Mouse (Mus musculus) kidney, embryonic 16.5 days (tissue): ENCODE measurements at regions not wholly inside any gene's neighbourhood (a gene's known extent, or its start where the extent isn't known, plus 50 kb on each side); places are given as distances from the start of the nearest gene placed in this dataset.

Experiments
- ATAC-seq: fragments of 200-750 bp; cut with Nextera tagmentation; 2 replicates; pipeline ENCODE4 v1.8.0; 2017; ENCODE audit warnings: moderate TSS enrichment; ENCODE audit not compliant: low FRiP score, low TSS enrichment
- H3K27ac ChIP-seq: fragments of 300-500 bp; sonication (generic); 2 replicates; pipeline ENCODE4 v1.5.1; 2014; ENCODE audit warnings: low read length
- H3K27me3 ChIP-seq: fragments of 300-500 bp; sonication (generic); 2 replicates; pipeline ENCODE4 v1.6.1; 2014; ENCODE audit warnings: low read length, control low read depth, mixed read lengths; ENCODE audit not compliant: insufficient read depth
- H3K36me3 ChIP-seq: fragments of 300-500 bp; sonication (generic); 2 replicates; pipeline ENCODE4 v1.6.1; 2014; ENCODE audit warnings: low read length, control low read depth, mixed read lengths; ENCODE audit not compliant: insufficient read depth
- H3K4me1 ChIP-seq: fragments of 300-500 bp; sonication (generic); 2 replicates; pipeline ENCODE4 v1.6.1; 2014; ENCODE audit warnings: low read length, control low read depth, mixed read lengths; ENCODE audit not compliant: insufficient read depth
- H3K4me2 ChIP-seq: fragments of 300-500 bp; sonication (generic); replicated peaks from 2 replicates; pipeline ENCODE4 v1.6.1; 2014; ENCODE audit warnings: low read depth, low read length
- H3K4me3 ChIP-seq: fragments of 300-500 bp; sonication (generic); 2 replicates; pipeline ENCODE4 v1.5.1; 2014; ENCODE audit warnings: mild to moderate bottlenecking, low read length
- H3K9ac ChIP-seq: fragments of 300-500 bp; sonication (generic); replicated peaks from 2 replicates; pipeline ENCODE4 v1.6.1; 2014; ENCODE audit warnings: low read length
- H3K9me3 ChIP-seq: fragments of 300-500 bp; sonication (generic); 2 replicates; pipeline ENCODE4 v1.6.1; 2016; ENCODE audit warnings: low read length, control low read depth
- WGBS: fragments of 180-500 bp; shearing (Covaris S2); extraction: QIAGEN DNeasy Blood & Tissue Kit; methylation state at CpG from one replicate; pipeline ENCODE4 v1.1.7; 2014; 5-methylcytosine and 5-hydroxymethylcytosine counted together

GRCm38 (mm10) chr9:52415706-52416105 lies 247.3 kb upstream of the Zc3h12c start:
- no peaks in the 10 kb centered on the region for H3K36me3 ChIP-seq
- H3K9ac ChIP-seq = no peak overlapping the region
- no peak overlapping the region for H3K27ac ChIP-seq
- WGBS = 61% methylated on average over 6 of the region's 6 CpGs
- no peak overlapping the region for H3K4me2 ChIP-seq
- H3K9me3 ChIP-seq = no peaks in the 10 kb centered on the region
- no peaks in the 10 kb centered on the region for H3K27me3 ChIP-seq
- H3K4me3 ChIP-seq = no peak overlapping the region
- ATAC-seq = no peak
- H3K4me1 ChIP-seq = 0 out of 2 replicates have a peak, but pooled peaks cover 2% of the 10 kb centered on the region

DNA sequence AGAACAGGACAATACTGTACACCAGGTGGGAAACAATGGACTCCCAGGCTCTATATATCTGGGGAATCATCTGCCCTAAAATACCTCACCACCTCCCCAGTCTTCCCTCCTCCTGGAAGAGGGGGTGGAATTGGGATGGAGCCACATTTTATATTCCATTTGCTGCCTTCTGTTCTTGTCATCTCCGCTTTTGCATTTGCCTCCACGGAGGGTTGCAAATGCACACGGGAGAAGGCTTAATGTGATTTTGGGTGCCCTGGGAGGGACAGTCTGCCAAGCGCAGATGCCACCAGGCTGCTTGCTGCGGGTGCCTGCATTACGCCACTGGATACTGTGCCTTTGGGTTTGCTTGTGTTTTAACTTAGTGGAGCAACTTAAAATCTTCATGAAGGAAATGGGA lies 239.5 kb upstream of the Zc3h12c start:
- 92% methylated on average over 6 of the region's 6 CpGs for WGBS
- ATAC-seq = no peak

DNA sequence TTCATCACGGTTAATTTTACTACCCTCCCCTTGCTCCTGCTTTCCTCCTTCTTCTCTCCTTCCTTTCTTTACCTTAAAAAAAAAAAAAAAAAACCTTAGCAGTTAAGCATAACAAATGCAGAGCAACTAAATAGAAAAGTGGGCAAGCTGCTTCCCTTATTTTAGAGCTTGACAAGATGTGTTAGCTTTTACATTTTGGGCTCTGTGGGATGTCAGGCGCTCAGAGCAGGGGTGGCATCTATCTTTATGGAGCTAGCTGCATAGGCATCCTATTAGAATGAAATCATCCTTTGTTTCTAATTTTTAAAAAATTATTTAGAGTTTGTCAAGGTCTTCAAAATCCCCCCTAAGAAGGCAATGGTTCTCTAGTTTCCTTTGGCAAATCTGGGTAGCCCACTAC lies 234.1 kb upstream of the Zc3h12c start:
- H3K27ac ChIP-seq = no peak overlapping the region
- no peaks in the 10 kb centered on the region for H3K4me1 ChIP-seq
- no peak overlapping the region for H3K4me2 ChIP-seq
- WGBS = 63% methylated on average over 2 of the region's 2 CpGs
- ATAC-seq = no peak
- no peaks in the 10 kb centered on the region for H3K36me3 ChIP-seq
- no peak overlapping the region for H3K4me3 ChIP-seq
- H3K27me3 ChIP-seq = no peaks in the 10 kb centered on the region
- no peaks in the 10 kb centered on the region for H3K9me3 ChIP-seq
- no peak overlapping the region for H3K9ac ChIP-seq

More for the DNA sequence above, 239.5 kb upstream of the Zc3h12c start:
- H3K9me3 ChIP-seq = no peaks in the 10 kb centered on the region
- H3K4me2 ChIP-seq = no peak overlapping the region
- H3K27ac ChIP-seq = no peak overlapping the region
- no peaks in the 10 kb centered on the region for H3K27me3 ChIP-seq
- H3K9ac ChIP-seq = no peak overlapping the region
- H3K4me3 ChIP-seq = no peak overlapping the region
- no peaks in the 10 kb centered on the region for H3K36me3 ChIP-seq
- no peaks in the 10 kb centered on the region for H3K4me1 ChIP-seq

GRCm38 (mm10) chr9:52379031-52379430 lies 210.7 kb upstream of the Zc3h12c start:
- Histone ChIP-seq H3K4me1 (no peaks in the 10 kb centered on the region), H3K4me2 (no peak overlapping the region), H3K27me3 (no peaks in the 10 kb centered on the region), H3K27ac (no peak overlapping the region), H3K9ac (no peak overlapping the region), H3K4me3 (no peak overlapping the region), H3K9me3 (no peaks in the 10 kb centered on the region), H3K36me3 (no peaks in the 10 kb centered on the region)
- no peak for ATAC-seq
- 45% methylated on average over 2 of the region's 2 CpGs for WGBS

GRCm38 (mm10) chr9:52377761-52378160 lies 209.4 kb upstream of the Zc3h12c start:
- no peak overlapping the region for H3K4me2 ChIP-seq
- H3K36me3 ChIP-seq = no peaks in the 10 kb centered on the region
- no peak overlapping the region for H3K4me3 ChIP-seq
- H3K9ac ChIP-seq = no peak overlapping the region
- H3K9me3 ChIP-seq = no peaks in the 10 kb centered on the region
- no peaks in the 10 kb centered on the region for H3K27me3 ChIP-seq
- H3K4me1 ChIP-seq = no peaks in the 10 kb centered on the region
- ATAC-seq = no peak
- H3K27ac ChIP-seq = no peak overlapping the region

DNA sequence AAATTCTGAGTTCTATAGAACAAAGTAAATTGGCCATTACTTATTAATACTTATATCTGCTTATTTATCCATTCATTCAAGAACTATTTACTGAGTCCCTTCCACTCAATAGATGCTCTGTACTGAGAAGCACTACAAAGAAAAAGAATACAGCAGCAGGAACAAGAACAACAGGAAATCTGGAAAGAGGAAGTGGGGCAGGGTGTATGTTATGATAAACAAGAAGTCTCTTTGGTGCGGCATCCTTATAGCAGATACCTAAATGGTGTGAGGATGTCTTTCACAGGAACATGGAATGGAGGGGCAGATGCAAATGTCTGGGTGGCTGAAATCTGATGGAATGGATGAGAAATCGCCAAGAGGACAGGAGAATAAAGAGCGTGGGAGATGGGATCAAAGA lies 208.5 kb upstream of the Zc3h12c start:
- H3K9ac ChIP-seq = no peak overlapping the region
- WGBS = 85% methylated on average over 3 of the region's 3 CpGs
- H3K27ac ChIP-seq = no peak overlapping the region
- H3K4me3 ChIP-seq = no peak overlapping the region
- no peak overlapping the region for H3K4me2 ChIP-seq
- no peaks in the 10 kb centered on the region for H3K27me3 ChIP-seq
- no peaks in the 10 kb centered on the region for H3K36me3 ChIP-seq
- no peaks in the 10 kb centered on the region for H3K9me3 ChIP-seq
- ATAC-seq = no peak
- H3K4me1 ChIP-seq = no peaks in the 10 kb centered on the region

DNA sequence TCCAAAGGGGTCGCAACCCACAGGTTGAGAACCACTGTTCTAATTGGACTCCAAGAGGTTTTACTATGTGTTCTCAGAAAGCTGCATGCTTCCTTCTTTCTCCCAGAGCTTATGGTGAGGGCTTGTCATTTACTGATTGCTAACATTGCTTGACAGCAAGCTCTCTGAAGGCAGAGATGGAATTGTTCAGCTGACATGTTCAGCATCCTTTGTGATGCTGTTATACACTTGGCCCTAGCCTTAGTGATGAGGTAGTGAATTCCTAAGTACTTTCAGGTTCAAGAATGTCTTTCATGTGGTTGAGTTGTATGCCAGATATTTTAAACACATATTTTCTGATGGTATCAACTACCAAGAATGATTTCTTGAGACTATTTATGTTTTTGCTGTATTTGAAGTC lies 202.9 kb upstream of the Zc3h12c start:
- WGBS = 98% methylated on average over 1 of the region's 1 CpGs
- no peak for ATAC-seq
- no peak overlapping the region for H3K9ac ChIP-seq
- H3K4me3 ChIP-seq = no peak overlapping the region
- H3K4me1 ChIP-seq = no peaks in the 10 kb centered on the region
- H3K27me3 ChIP-seq = no peaks in the 10 kb centered on the region
- H3K4me2 ChIP-seq = no peak overlapping the region
- no peaks in the 10 kb centered on the region for H3K9me3 ChIP-seq
- H3K36me3 ChIP-seq = no peaks in the 10 kb centered on the region
- no peak overlapping the region for H3K27ac ChIP-seq

DNA sequence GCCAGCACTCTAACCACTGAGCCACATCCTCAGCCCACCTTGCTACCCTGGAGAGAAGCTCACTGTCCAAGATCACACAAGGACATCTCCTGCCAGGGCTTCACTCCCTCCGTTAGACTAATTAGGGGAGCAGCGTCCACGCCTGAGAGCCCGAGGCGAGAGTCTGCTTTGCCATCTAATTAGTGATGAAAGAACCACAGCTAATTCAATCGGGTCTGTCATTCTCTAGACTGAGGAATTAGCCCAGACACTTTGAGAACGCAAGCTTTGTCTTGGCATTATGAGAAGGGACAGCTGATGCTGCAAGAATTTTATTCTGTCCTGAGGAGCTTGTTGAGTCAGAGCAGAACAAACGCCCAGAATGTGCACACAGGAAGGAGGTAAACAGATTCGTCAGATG lies 200.5 kb upstream of the Zc3h12c start:
- Histone ChIP-seq H3K9me3 (no peaks in the 10 kb centered on the region), H3K4me3 (no peak overlapping the region), H3K9ac (no peak overlapping the region), H3K4me2 (no peak overlapping the region), H3K27ac (no peak overlapping the region), H3K4me1 (no peaks in the 10 kb centered on the region), H3K27me3 (no peaks in the 10 kb centered on the region), H3K36me3 (no peaks in the 10 kb centered on the region)
- ATAC-seq = no peak
- 41% methylated on average over 9 of the region's 9 CpGs for WGBS

DNA sequence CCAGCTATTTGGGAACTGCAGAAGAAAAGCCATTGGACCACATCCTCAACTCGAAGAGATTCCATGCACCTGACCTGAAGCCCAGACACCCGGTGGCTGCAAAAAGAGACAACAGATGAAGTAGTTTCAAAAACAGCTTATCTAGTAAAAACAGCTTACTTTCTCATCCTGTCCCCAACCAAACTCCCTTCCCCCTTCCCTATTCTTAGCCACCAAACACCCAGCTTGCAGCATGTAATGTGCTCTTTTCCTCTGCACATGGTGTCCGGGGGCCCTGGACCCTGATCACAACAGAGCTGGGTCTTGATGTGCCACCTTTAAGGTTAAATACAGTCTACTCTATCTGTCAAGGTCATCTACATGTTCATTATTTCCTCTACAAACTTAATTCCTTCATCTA lies 199.7 kb upstream of the Zc3h12c start:
- H3K27ac ChIP-seq = no peak overlapping the region
- ATAC-seq = no peak
- H3K36me3 ChIP-seq = no peaks in the 10 kb centered on the region

DNA sequence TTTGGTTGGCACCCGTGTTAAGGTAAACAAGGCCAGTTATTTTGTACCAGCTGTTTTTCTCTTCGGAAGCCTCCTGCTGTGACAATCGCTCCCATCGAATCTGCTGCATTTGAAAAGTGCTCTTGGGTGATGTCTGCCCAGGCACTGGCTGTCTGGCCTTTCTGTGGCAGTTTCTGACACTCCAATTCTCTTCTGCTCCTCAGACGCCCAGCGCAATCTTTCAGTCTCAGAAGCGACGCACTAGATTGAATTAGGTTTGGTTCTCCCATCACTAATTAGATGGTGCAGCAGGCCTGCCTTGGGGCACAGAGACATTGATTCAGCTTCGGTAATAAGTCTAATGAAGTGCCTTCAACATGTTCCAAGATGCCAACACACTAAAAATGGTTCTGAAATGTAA lies 197.7 kb upstream of the Zc3h12c start:
- Histone ChIP-seq H3K4me2 (no peak overlapping the region), H3K36me3 (no peaks in the 10 kb centered on the region), H3K27ac (no peak overlapping the region), H3K9me3 (no peaks in the 10 kb centered on the region), H3K4me3 (no peak overlapping the region), H3K9ac (no peak overlapping the region), H3K27me3 (no peaks in the 10 kb centered on the region), H3K4me1 (no peaks in the 10 kb centered on the region)
- no peak for ATAC-seq
- 72% methylated on average over 9 of the region's 9 CpGs for WGBS

More for the DNA sequence above, 199.7 kb upstream of the Zc3h12c start:
- H3K4me3 ChIP-seq = no peak overlapping the region
- no peak overlapping the region for H3K4me2 ChIP-seq
- WGBS = 81% methylated on average over 3 of the region's 3 CpGs
- no peaks in the 10 kb centered on the region for H3K9me3 ChIP-seq
- no peaks in the 10 kb centered on the region for H3K27me3 ChIP-seq
- H3K4me1 ChIP-seq = no peaks in the 10 kb centered on the region
- H3K9ac ChIP-seq = no peak overlapping the region

GRCm38 (mm10) chr9:52361599-52361998 lies 193.2 kb upstream of the Zc3h12c start:
- Histone ChIP-seq H3K9ac (no peak overlapping the region), H3K36me3 (no peaks in the 10 kb centered on the region), H3K27me3 (no peaks in the 10 kb centered on the region), H3K4me3 (no peak overlapping the region), H3K4me2 (no peak overlapping the region), H3K27ac (no peak overlapping the region), H3K9me3 (no peaks in the 10 kb centered on the region), H3K4me1 (no peaks in the 10 kb centered on the region)
- ATAC-seq = no peak
- 78% methylated on average over 2 of the region's 2 CpGs for WGBS
